Mouse (Mus musculus): ENCODE data around the gene Taf4.

- TF ChIP-seq POLR2A (IDR thresholded peaks at IDR 0.05; ENCODE audit: low read depth, low read length), result no peak
- TF ChIP-seq CTCF (IDR thresholded peaks at IDR 0.05; ENCODE audit: extremely low read depth, insufficient read depth, insufficient read length, insufficient replicate concordance), result no peak
These were observed 47.3 kb downstream of the Taf4 start for GRCm38 (mm10) chr2:179929166-179929565.

Data from spleen, adult 2 months (tissue).